Mouse (Mus musculus): ENCODE measurements at regions not wholly inside any gene's neighbourhood (a gene's known extent, or its start where the extent isn't known, plus 50 kb on each side); places are given as distances from the start of the nearest gene placed in this dataset.

DNA sequence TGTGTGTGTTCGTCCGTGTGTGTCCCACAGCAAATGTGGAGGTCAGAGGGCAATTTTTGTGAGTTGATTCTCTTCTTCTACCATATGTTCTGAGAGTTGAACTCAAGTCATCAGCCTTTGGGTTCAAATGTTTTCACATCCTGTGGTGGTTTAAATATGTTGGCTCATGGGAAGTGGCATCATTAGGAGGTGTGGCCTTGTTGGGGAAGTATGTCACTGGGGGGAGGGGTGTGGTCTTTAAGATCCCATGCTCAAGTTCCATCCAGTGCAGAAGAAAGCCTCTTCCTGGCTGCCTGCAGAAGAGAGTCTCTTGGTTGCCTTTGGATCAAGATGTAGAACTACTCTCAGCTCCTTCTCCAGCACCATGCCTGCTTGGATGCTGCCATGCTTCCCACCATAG lies 78.1 kb downstream of the Cd24a start:
- TF ChIP-seq CTCF (IDR thresholded peaks at IDR 0.05; ENCODE audit: low read depth, low read length) (no peak), POLR2A (IDR thresholded peaks at IDR 0.05; ENCODE audit: extremely low read depth, insufficient read depth, low read length) (no peak)
- Histone ChIP-seq H3K9ac (ENCODE audit: low read depth, low read length) (no peak overlapping the region), H3K27me3 (ENCODE audit: control insufficient read depth, insufficient read depth, low read length) (no peaks in the 10 kb centered on the region), H3K36me3 (ENCODE audit: control insufficient read depth, insufficient read depth, low read length) (no peaks in the 10 kb centered on the region), H3K4me1 (ENCODE audit: control insufficient read depth, insufficient read depth, low read length) (no peaks in the 10 kb centered on the region), H3K27ac (replicated peaks; ENCODE audit: insufficient read depth, low read depth, low read length) (no peak overlapping the region), H3K79me2 (ENCODE audit: control insufficient read depth, insufficient read depth, low read length) (no peaks in the 10 kb centered on the region), H3K4me3 (ENCODE audit: insufficient read depth, low read depth, low read length) (no peak overlapping the region)
- DNase-seq (ENCODE audit: extremely low read depth, low read depth, low spot score), result no peak
- WGBS, result 69% methylated on average over 2 of the region's 2 CpGs

DNA sequence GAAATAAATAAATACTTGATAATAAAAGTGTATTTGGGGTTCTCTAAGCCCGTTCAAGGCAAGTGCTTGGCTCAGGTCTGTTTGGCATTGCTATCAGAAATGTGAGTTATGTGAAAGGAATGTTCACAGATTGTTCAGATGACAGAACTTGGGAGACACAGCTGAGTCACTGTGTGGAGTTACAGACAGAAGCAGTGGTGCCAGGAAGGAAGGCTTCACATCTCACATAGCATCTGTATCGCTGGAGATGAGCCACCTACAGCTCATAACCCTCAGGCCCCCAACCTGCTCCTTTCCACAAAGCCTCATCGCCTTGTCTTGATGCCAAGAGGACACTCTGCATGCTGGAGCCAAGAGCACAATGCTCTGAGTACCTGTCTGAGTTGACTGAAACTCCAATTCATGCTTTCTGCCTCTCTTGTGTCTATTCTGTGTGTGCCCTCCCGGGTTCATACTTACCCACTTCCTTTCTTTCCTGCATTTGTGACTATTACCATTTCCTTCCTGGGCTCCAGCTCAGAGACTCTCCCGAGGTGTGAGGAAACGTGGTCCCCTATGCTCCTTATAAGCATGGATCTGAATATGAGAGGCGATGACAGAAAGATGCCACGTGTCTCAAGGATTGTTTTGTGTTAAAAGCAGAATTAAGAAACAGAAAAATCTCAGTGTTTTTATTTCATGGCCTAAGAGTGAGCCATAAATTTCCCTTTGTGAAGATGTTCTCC lies 79.6 kb downstream of the Cd24a start:
- no peaks in the 10 kb centered on the region for H3K27me3 ChIP-seq (ENCODE audit: control insufficient read depth, insufficient read depth, low read length)
- 85% methylated on average over 8 of the region's 8 CpGs for WGBS
- H3K36me3 ChIP-seq (ENCODE audit: control insufficient read depth, insufficient read depth, low read length), result no peaks in the 10 kb centered on the region
- no peak for TF ChIP-seq POLR2A (IDR thresholded peaks at IDR 0.05; ENCODE audit: extremely low read depth, insufficient read depth, low read length)
- no peak for TF ChIP-seq CTCF (IDR thresholded peaks at IDR 0.05; ENCODE audit: low read depth, low read length)
- no peaks in the 10 kb centered on the region for H3K4me1 ChIP-seq (ENCODE audit: control insufficient read depth, insufficient read depth, low read length)
- no peak for DNase-seq (ENCODE audit: extremely low read depth, low read depth, low spot score)
- H3K4me3 ChIP-seq (ENCODE audit: insufficient read depth, low read depth, low read length), result no peak overlapping the region
- no peaks in the 10 kb centered on the region for H3K79me2 ChIP-seq (ENCODE audit: control insufficient read depth, insufficient read depth, low read length)
- no peak overlapping the region for H3K9ac ChIP-seq (ENCODE audit: low read depth, low read length)
- H3K27ac ChIP-seq (replicated peaks; ENCODE audit: insufficient read depth, low read depth, low read length), result no peak overlapping the region

DNA sequence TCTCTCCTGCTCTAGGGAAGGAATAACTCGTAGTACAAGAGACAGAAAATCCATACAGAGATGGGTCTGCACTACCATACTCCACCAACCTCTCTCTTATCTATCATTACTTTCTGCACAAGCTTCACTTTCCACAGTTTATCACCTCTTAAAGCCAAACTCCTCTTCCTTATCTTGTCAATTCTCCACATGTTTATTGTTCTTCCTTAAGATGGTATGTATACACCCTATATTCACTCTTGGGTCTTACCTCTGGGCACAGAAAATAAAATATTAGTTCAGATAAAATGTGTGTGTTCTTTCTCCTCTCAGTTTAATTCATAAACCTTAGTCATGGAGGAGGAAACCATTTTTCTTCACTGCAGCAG lies 80.1 kb downstream of the Cd24a start:
- Histone ChIP-seq H3K27ac (replicated peaks; ENCODE audit: insufficient read depth, low read depth, low read length) (no peak overlapping the region), H3K4me1 (ENCODE audit: control insufficient read depth, insufficient read depth, low read length) (no peaks in the 10 kb centered on the region), H3K4me3 (ENCODE audit: insufficient read depth, low read depth, low read length) (no peak overlapping the region), H3K79me2 (ENCODE audit: control insufficient read depth, insufficient read depth, low read length) (no peaks in the 10 kb centered on the region), H3K27me3 (ENCODE audit: control insufficient read depth, insufficient read depth, low read length) (no peaks in the 10 kb centered on the region), H3K36me3 (ENCODE audit: control insufficient read depth, insufficient read depth, low read length) (no peaks in the 10 kb centered on the region), H3K9ac (ENCODE audit: low read depth, low read length) (no peak overlapping the region)
- no peak for DNase-seq (ENCODE audit: extremely low read depth, low read depth, low spot score)
- no peak for TF ChIP-seq POLR2A (IDR thresholded peaks at IDR 0.05; ENCODE audit: extremely low read depth, insufficient read depth, low read length)
- TF ChIP-seq CTCF (IDR thresholded peaks at IDR 0.05; ENCODE audit: low read depth, low read length), result no peak
- 78% methylated on average over 1 of the region's 1 CpGs for WGBS

DNA sequence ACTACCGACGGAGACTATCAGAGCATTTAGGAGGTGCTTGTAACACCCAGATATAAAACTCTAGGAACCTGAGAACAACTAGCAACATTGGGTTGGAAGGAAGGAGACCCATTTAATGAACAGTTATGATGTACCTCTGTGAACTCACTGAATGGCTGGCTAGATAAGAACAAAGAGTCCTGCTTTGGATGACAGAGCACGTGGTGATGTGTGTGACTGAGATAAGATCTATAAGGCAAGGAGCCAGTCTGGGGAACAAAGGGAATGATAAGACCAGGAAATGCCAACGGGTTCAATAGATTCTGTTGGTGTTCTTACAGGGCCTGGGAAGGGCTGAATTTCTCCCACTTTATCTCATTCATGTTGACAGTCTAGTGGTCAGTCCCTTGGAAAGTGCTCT lies 86.8 kb downstream of the Cd24a start:
- Histone ChIP-seq H3K4me1 (ENCODE audit: control insufficient read depth, insufficient read depth, low read length) (no peaks in the 10 kb centered on the region), H3K9ac (ENCODE audit: low read depth, low read length) (no peak overlapping the region), H3K36me3 (ENCODE audit: control insufficient read depth, insufficient read depth, low read length) (no peaks in the 10 kb centered on the region), H3K4me3 (ENCODE audit: insufficient read depth, low read depth, low read length) (no peak overlapping the region), H3K79me2 (ENCODE audit: control insufficient read depth, insufficient read depth, low read length) (no peaks in the 10 kb centered on the region), H3K27me3 (ENCODE audit: control insufficient read depth, insufficient read depth, low read length) (no peaks in the 10 kb centered on the region), H3K27ac (replicated peaks; ENCODE audit: insufficient read depth, low read depth, low read length) (no peak overlapping the region)
- 57% methylated on average over 4 of the region's 4 CpGs for WGBS
- no peak for TF ChIP-seq POLR2A (IDR thresholded peaks at IDR 0.05; ENCODE audit: extremely low read depth, insufficient read depth, low read length)
- no peak for TF ChIP-seq CTCF (IDR thresholded peaks at IDR 0.05; ENCODE audit: low read depth, low read length)
- no peak for DNase-seq (ENCODE audit: extremely low read depth, low read depth, low spot score)

DNA sequence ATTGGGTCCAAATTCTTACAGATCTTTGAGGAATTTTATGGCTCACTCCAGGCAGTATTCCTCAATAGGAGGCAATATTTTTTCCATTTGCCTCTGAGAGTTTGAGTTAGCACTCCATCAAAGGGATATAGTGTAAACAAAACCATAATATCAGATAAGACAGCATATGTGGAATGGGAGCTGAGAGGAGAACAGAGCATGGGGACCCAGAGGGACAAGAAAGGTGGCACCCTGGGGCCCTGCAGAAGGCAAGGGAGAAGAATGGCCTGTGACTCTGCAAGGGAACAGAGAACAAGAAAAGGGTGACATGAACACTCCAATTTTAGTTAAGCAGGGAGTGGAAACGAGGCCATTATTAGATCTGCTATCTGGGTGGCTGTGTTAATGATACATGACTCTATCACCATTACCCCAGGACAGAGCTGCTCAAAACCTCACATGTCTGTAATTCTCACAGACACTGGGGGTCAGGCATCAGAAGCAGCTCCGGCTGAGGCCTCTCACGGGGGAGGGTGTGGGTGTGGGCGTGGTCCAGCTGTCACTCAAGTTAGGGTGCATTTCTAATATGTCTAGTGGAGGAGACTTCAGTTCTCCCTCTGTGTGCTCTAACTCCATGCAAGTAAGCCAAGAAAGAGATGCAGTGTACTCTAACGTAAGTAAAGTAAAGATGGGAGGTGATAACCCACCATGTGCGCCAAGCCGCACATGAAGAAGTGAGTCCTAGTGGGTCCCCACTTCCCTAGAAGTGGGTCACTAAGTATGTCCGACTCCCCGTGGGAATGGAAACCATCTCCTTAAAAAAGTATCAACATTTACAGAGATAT lies 88.4 kb downstream of the Cd24a start:
- Histone ChIP-seq H3K4me3 (ENCODE audit: insufficient read depth, low read depth, low read length) (no peak overlapping the region), H3K27me3 (ENCODE audit: control insufficient read depth, insufficient read depth, low read length) (no peaks in the 10 kb centered on the region), H3K79me2 (ENCODE audit: control insufficient read depth, insufficient read depth, low read length) (no peaks in the 10 kb centered on the region), H3K4me1 (ENCODE audit: control insufficient read depth, insufficient read depth, low read length) (no peaks in the 10 kb centered on the region), H3K9ac (ENCODE audit: low read depth, low read length) (no peak overlapping the region), H3K27ac (replicated peaks; ENCODE audit: insufficient read depth, low read depth, low read length) (no peak overlapping the region), H3K36me3 (ENCODE audit: control insufficient read depth, insufficient read depth, low read length) (no peaks in the 10 kb centered on the region)
- no peak for DNase-seq (ENCODE audit: extremely low read depth, low read depth, low spot score)
- 85% methylated on average over 9 of the region's 9 CpGs for WGBS
- TF ChIP-seq CTCF (IDR thresholded peaks at IDR 0.05; ENCODE audit: low read depth, low read length) (no peak), POLR2A (IDR thresholded peaks at IDR 0.05; ENCODE audit: extremely low read depth, insufficient read depth, low read length) (no peak)
